Mouse (Mus musculus) testis, adult 10 weeks (tissue): Measurements from ENCODE around the gene Wnt8b. TPM values are rescaled to one million over a fixed set of nuclear protein-coding genes. Genes with fewer than 3 reads are reported as not detected.

Experiments used
- polyA plus RNA-seq: library from polyadenylated mRNA; stranded (reverse); fragments of 350-450 nt; fragmentation: Illumina TruSeq; extraction: RNeasy Lipid Tissue Mini Kit (QIAGEN cat#74804); gene quantifications from one replicate; pipeline ENCODE4 v1.2.3, GENCODE M21; 2014; ENCODE audit warnings: low read depth, low replicate concordance

Wnt8b gene
- polyA plus RNA-seq = 0.11 TPM

DNA sequence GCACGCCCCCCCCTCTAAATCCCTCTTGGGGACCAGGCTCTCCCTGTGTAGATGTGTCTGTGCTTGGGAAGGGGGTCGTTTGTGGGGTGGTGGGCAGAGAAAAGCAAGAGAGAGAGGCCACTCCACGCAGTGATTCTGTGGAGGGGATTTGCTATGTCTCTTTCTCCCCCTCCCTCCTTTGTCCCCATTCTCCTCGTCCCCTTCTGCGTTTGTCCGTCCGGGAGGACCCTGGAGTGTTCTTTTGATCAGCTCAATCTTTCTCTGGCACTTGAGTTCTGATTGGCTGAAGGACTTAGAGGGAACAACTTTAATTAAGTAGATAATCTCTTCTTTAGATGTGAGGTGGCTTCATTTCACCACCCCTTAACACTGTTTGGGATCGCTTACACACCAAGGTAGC, at the start of gene Wnt8b:
TSS of gene Wnt8b (plus strand) at position 345 of the 400 bp plus-strand sequence.

DNA sequence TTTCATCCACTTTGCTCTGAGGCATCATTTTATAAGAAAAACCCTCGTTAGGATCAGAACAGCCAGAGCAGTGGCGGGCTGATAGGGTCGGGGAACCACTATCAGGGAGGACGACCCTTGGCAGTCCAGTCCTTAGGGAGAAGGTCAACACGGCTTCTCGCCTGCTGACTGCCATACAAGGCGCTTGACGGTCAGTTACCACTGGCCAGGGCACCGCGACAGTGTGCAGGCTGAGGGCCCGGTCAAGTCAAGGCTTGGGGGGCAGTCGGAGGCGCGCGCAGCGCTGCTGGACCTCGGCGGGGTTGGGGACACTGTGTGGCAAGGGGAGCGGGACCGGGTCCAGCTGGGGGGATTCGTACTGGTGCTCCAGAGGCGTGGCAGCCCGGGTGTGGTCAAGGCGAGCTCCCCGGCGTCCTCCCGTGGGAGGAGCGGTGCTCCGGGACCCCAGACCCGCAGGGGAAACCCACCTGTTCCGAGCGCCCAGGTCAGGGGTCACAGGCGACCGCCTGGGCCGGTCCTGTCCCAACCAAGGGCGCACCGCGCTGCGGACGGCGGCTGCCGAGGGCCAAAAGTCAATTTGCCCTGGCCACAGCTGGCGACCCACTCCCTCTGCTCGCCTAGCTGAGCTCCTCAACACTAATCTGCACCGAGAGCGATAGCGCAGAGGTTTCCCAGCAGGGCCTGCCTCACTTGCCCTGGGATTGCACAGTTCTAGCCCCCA, 52.2 kb downstream of the Wnt8b start, which contains the start of gene Sec31b:
TSS of gene Sec31b (minus strand) at position 544 of the 721 bp plus-strand sequence.

GRCm38 (mm10) chr19:44552731-44553130, 59.5 kb downstream of the Wnt8b start, which contains the start of gene Gm20538:
Gm20538 (minus strand) TSS chr19:44552831.

GRCm38 (mm10) chr19:44554861-44555590, 61.8 kb downstream of the Wnt8b start, which contains the start of gene Ndufb8:
Ndufb8 (minus strand) TSS chr19:44555440.

DNA sequence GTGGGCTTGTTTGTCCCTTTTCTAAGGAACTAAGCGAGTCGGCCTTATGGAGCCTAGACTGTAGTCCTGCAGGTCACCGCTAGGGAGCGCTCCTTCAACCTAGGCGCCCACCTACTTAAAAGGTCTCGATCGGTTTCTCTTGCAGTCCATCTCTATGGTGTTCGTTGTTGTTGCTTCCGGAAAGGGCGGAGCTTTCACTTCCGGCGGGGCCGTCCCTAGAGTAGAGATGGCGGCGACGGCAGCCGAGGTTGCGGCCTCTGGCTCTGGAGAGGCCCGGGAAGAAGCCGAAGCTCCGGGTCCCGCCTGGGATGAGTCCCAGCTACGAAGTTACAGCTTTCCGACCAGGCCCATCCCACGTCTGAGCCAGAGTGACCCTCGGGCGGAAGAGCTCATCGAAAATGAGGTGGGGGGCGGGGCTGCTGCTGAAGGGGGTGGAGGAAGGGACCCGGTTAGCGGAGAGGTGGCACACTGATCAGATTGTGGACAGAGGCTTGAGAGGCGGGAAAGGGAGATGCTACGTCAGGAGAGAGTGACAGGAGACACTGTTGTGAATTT, 69.5 kb downstream of the Wnt8b start, which contains the start of gene Hif1an:
TSS of gene Hif1an (plus strand) at position 199 of the 555 bp plus-strand sequence.

Other genes with a start within 250 kb of the Wnt8b start
- gene Scd2, start 199.8 kb upstream of the Wnt8b start, polyA plus RNA-seq = 82.3 TPM
- gene Scd4, start 160.4 kb upstream of the Wnt8b start, polyA plus RNA-seq = 0.56 TPM
- gene Scd1, start 85.6 kb upstream of the Wnt8b start, polyA plus RNA-seq = 16.7 TPM
- 0.13 TPM for gene Sec31b, start 52.4 kb downstream of the Wnt8b start, polyA plus RNA-seq
- gene Gm20538, start 59.4 kb downstream of the Wnt8b start, polyA plus RNA-seq = not detected
- gene Ndufb8, start 62.0 kb downstream of the Wnt8b start, polyA plus RNA-seq = 69.4 TPM
- gene Hif1an, start 69.4 kb downstream of the Wnt8b start, polyA plus RNA-seq = 15.3 TPM